Mouse (Mus musculus) forebrain, postnatal 0 days (tissue): ENCODE measurements at regions not wholly inside any gene's neighbourhood (a gene's known extent, or its start where the extent isn't known, plus 50 kb on each side); places are given as distances from the start of the nearest gene placed in this dataset.
"Not testable (repeated sequence)": the region's sequence is repeated elsewhere in the genome, so short reads cannot be mapped to it uniquely, and the experiment has no call there.

Source experiments
- ATAC-seq: fragments of 200-750 bp; cut with Nextera tagmentation; 2 replicates; pipeline ENCODE4 v1.8.0; 2017; ENCODE audit warnings: mild to moderate bottlenecking, moderate library complexity
- DNase-seq: peaks from one replicate; pipeline ENCODE4 v3.0.0-alpha.2; 2015
- H3K27ac ChIP-seq: fragments of 300-500 bp; sonication (generic); 2 replicates; pipeline ENCODE4 v1.5.1; 2014; ENCODE audit warnings: low read depth, mild to moderate bottlenecking, antibody characterized with exemption, low read length, moderate library complexity, mixed read lengths
- H3K27me3 ChIP-seq: fragments of 300-500 bp; sonication (generic); 2 replicates; pipeline ENCODE4 v1.6.1; 2014; ENCODE audit warnings: mild to moderate bottlenecking, low read length, mixed read lengths; ENCODE audit not compliant: insufficient read depth
- H3K36me3 ChIP-seq: fragments of 300-500 bp; sonication (generic); 2 replicates; pipeline ENCODE4 v1.6.1; 2014; ENCODE audit warnings: mild to moderate bottlenecking, moderate library complexity; ENCODE audit not compliant: insufficient read depth
- H3K4me1 ChIP-seq: fragments of 300-500 bp; sonication (generic); 2 replicates; pipeline ENCODE4 v1.6.1; 2014; ENCODE audit warnings: antibody characterized with exemption; ENCODE audit not compliant: insufficient read depth
- H3K4me2 ChIP-seq: fragments of 300-500 bp; sonication (generic); 2 replicates; pipeline ENCODE4 v1.6.1; 2014; ENCODE audit warnings: low read depth, mild to moderate bottlenecking, moderate library complexity
- H3K4me3 ChIP-seq: fragments of 300-500 bp; sonication (generic); 2 replicates; pipeline ENCODE4 v1.5.1; 2014; ENCODE audit warnings: low read depth, low read length, mixed read lengths
- H3K9ac ChIP-seq: fragments of 300-500 bp; sonication (generic); 2 replicates; pipeline ENCODE4 v1.6.1; 2014; ENCODE audit warnings: mild to moderate bottlenecking
- H3K9me3 ChIP-seq: fragments of 300-500 bp; sonication (generic); 2 replicates; pipeline ENCODE4 v1.6.1; 2016; ENCODE audit warnings: low read length
- CTCF ChIP-seq: sonication (generic); IDR thresholded peaks from 2 replicates; pipeline ENCODE4 v1.5.1; 2016; ENCODE audit warnings: antibody characterized with exemption, control low read depth, low read depth
- WGBS: fragments of 180-500 bp; shearing (Covaris S2); extraction: QIAGEN DNeasy Blood & Tissue Kit; methylation state at CpG from one replicate; pipeline ENCODE4 v1.1.7; 2014; 5-methylcytosine and 5-hydroxymethylcytosine counted together

DNA sequence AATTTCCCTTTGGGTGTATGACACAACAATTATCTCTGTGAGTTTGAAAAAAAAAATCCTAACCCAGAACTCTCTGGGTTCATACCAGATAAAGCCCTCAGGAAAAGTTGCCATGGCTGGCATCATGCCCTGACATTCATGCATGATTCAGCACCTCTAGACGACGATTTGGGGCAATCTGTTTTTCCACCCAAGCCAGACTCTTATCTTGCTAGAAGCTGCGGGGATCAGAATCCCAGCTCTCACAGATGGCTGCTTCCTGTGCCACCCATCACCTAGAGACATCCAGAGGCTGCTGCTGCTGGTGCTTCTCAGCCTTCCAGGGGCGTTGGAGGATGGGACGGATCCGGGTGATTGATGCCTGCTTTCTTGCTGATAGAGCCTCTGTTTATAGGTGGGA, 209.2 kb downstream of the Cd47 start:
- Histone ChIP-seq H3K9me3 (no peaks in the 10 kb centered on the region), H3K36me3 (no peaks in the 10 kb centered on the region), H3K27me3 (no peaks in the 10 kb centered on the region), H3K9ac (no peak overlapping the region), H3K4me2 (no peak overlapping the region), H3K4me3 (no peak overlapping the region), H3K4me1 (peaks cover 8% of the 10 kb centered on the region), H3K27ac (peak overlapping the region; percentile 35; the same call in 1 of the 2 replicates)
- WGBS, result 38% methylated on average over 6 of the region's 6 CpGs
- DNase-seq (peak; percentile 76), ATAC-seq (peak; percentile 81)
- no peak for TF ChIP-seq CTCF

DNA sequence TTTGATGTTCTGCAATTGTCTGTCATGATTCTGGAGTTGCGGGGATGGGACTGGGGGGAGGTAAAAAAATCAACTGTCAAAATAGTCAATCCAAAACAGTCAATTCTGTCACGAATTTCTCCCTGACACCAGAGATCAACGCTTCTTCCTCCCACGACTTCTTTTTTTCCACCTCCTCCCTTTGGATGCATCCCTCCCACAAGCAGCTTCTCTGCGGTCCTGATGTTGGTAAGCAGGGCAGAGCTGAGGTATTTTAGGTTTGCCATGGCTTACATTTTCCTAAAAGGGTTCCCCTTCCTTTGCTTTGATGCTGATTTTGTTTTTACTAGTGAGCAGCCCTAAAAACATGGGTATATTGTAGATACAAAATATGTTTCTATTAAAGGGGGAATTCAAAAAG, 209.7 kb downstream of the Cd47 start:
- Histone ChIP-seq H3K27ac (peak overlapping the region; percentile 35; the same call in 1 of the 2 replicates), H3K4me1 (peaks cover 8% of the 10 kb centered on the region), H3K4me2 (no peak overlapping the region), H3K9ac (no peak overlapping the region), H3K36me3 (no peaks in the 10 kb centered on the region), H3K9me3 (no peaks in the 10 kb centered on the region), H3K4me3 (no peak overlapping the region), H3K27me3 (no peaks in the 10 kb centered on the region)
- DNase-seq, result no peak
- ATAC-seq, result peak; percentile 21; the same call in 1 of the 2 replicates
- whole genome bisulfite sequencing, result 78% methylated on average over 5 of the region's 5 CpGs
- TF ChIP-seq CTCF, result no peak

DNA sequence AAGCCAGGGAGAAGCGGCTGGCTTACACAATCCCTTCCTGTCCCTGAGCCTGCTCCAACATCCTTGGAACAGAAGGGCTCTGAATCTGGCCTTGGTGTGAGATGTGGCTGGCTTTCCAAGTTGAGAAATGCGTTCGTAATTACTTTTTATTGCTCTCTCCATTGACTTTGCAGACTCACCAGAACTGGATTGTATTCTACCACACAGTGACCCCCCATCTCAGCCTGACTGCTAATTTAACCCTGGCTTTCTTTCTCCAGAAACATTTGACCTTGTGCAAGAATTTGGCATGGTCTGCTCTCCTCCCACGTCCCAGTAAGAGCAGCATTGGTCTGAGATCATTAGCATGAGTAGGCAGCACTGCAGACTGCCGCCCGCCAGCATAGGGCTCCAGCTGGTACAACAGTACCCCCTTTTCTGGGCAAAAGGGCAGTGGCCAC, 210.2 kb downstream of the Cd47 start:
- no peak overlapping the region for H3K9ac ChIP-seq
- H3K4me1 ChIP-seq, result peaks cover 8% of the 10 kb centered on the region
- H3K27ac ChIP-seq, result no peak overlapping the region
- 44% methylated on average over 6 of the region's 6 CpGs for WGBS
- H3K9me3 ChIP-seq, result no peaks in the 10 kb centered on the region
- ATAC-seq (peak; percentile 76), DNase-seq (peak; percentile 34)
- no peak overlapping the region for H3K4me2 ChIP-seq
- H3K4me3 ChIP-seq, result no peak overlapping the region
- no peaks in the 10 kb centered on the region for H3K27me3 ChIP-seq
- H3K36me3 ChIP-seq, result no peaks in the 10 kb centered on the region
- no peak for TF ChIP-seq CTCF

DNA sequence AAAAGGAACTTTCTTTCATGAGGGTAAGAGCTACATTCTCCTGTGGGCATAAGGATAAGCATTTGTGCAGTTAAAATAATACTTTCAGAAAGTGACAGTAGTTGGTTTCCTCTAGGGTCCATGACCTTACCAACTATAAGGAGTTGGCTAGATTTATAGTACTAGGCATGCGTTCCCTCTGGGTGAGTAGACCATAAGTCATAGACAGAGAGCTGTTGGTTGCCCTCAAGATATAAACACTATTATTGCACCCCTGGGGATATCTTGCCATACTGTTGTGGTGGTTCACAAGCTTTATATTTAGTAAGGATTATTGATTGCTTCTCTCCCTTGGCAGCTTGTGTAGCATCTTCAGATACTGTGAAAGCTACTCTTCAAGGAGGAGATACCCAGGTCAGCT, 223.6 kb downstream of the Cd47 start:
- Histone ChIP-seq H3K4me1 (no peaks in the 10 kb centered on the region), H3K27ac (no peak overlapping the region), H3K36me3 (no peaks in the 10 kb centered on the region), H3K4me3 (no peak overlapping the region), H3K9ac (no peak overlapping the region), H3K4me2 (no peak overlapping the region), H3K27me3 (no peaks in the 10 kb centered on the region), H3K9me3 (no peaks in the 10 kb centered on the region)
- 97% methylated on average over 1 of the region's 1 CpGs for WGBS
- DNase-seq (no peak), ATAC-seq (no peak)
- TF ChIP-seq CTCF, result no peak

DNA sequence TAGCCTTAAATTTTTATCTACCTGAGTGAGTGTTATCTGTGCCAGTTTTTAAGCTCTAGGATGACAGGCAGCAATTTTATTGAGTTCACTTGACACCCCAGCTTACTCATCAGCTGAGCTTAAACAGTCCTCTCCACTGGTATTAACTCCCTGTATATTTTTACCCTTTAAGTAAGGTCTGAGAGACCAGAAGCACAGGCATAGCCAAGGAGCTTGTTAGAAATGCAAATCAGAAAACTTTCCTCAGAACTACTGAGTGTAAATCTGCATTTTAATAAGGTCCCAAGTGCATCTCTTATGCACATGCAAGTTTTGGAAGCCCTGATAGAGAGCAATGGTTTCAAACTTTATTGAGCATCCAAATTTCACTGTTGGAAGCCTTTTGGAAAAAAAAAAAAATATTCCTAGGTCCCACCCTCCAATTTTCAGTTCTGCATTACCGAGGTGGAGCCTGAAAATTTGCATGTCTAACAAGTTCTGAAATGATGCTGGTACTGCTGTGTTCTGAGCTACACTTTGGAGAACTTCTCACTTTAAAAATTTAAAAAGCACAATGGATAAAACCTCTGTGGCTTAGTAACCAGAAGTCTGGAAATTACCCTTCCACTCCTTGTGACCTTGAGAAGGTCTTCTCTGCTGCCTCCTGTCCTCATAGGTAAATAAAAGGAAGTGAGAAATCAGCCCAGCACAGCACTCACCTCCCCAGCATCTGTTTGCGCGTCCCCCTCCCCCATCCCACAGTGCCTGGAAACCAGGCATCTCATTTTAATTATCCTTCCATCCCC, 226.0 kb downstream of the Cd47 start:
- Histone ChIP-seq H3K9me3 (no peaks in the 10 kb centered on the region), H3K9ac (no peak overlapping the region), H3K27ac (no peak overlapping the region), H3K4me2 (no peak overlapping the region), H3K27me3 (no peaks in the 10 kb centered on the region), H3K4me3 (no peak overlapping the region), H3K36me3 (no peaks in the 10 kb centered on the region), H3K4me1 (no peaks in the 10 kb centered on the region)
- no peak for TF ChIP-seq CTCF
- 17% methylated on average over 3 of the region's 3 CpGs for WGBS
- no peak for DNase-seq
- no peak for ATAC-seq

DNA sequence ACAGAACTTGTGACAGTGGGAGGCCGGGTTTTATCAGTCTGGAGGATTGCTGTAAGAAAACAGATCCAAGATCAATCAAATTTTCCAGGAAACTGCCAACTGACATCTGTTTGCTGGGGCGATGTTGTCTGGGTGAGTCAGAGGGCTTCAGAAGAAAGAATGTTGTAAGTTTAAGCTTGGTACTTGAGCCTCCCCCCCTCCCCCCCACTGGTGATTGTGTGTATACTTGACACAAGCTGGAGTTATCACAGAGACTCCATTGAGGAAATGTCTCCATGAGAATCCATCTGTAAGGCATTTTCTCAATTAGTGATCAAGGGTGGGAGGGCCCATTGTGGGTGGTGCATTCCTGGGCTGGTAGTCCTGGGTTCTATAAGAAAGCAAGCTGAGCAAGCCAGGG, 226.9 kb downstream of the Cd47 start:
- ATAC-seq (no peak), DNase-seq (no peak)
- Histone ChIP-seq H3K9me3 (no peaks in the 10 kb centered on the region), H3K9ac (no peak overlapping the region), H3K27me3 (no peaks in the 10 kb centered on the region), H3K4me2 (no peak overlapping the region), H3K4me1 (no peaks in the 10 kb centered on the region), H3K4me3 (no peak overlapping the region), H3K27ac (no peak overlapping the region), H3K36me3 (no peaks in the 10 kb centered on the region)
- 30% methylated on average over 2 of the region's 2 CpGs for WGBS
- TF ChIP-seq CTCF, result no peak

DNA sequence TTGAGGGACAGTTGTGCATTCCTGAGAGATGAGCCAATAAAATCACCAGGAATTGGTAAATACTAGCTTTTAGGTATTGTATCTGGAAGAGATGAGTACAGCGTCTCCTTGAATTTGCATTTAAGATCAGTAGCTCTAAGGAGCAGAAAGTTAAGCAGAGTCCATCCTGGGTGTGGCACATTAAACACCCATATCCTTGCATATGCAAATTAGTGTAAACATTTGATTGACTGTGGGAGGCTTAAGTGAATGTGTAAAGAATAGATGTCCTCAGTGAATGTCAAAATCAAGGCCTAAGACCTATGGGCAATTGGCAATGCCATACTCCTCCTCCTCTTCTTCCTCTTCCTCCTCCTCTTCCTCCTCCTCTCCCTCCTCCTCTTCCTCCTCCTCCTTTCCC, 229.4 kb downstream of the Cd47 start:
- no peaks in the 10 kb centered on the region for H3K4me1 ChIP-seq
- ATAC-seq (no peak), DNase-seq (no peak)
- no peaks in the 10 kb centered on the region for H3K9me3 ChIP-seq
- H3K27ac ChIP-seq, result no peak overlapping the region
- no peak overlapping the region for H3K9ac ChIP-seq
- WGBS, result 93% methylated on average over 1 of the region's 1 CpGs
- no peak overlapping the region for H3K4me3 ChIP-seq
- H3K4me2 ChIP-seq, result no peak overlapping the region
- H3K36me3 ChIP-seq, result no peaks in the 10 kb centered on the region
- H3K27me3 ChIP-seq, result no peaks in the 10 kb centered on the region
- no peak for TF ChIP-seq CTCF

DNA sequence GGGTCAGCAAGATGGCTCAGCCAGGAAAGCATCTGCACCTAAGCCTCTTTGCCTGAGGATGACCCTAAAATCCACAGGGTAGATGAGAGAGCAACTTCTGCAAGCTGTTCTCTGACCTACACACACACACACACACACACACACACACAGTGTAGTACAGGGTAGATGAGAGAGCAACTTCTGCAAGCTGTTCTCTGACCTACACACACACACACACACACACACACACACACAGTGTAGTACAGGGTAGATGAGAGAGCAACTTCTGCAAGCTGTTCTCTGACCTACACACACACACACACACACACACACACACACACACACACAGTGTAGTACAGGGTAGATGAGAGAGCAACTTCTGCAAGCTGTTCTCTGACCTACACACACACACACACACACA, 230.0 kb downstream of the Cd47 start:
- H3K27me3 ChIP-seq, H3K4me1 ChIP-seq, H3K9ac ChIP-seq, H3K27ac ChIP-seq, H3K4me3 ChIP-seq, H3K36me3 ChIP-seq, DNase-seq, H3K4me2 ChIP-seq, H3K9me3 ChIP-seq: not testable (repeated sequence)
- peak; percentile 43; the same call in 1 of the 2 replicates for ATAC-seq
